Mouse (Mus musculus): ENCODE measurements around the gene Asic2. TPM values are rescaled to one million over a fixed set of nuclear protein-coding genes. Genes with fewer than 3 reads are reported as not detected.

Gene Asic2
- polyA plus RNA-seq, 1 experiment, result not detected

- TF ChIP-seq POLR2A (IDR thresholded peaks at IDR 0.05; ENCODE audit: borderline replicate concordance, control insufficient read depth, low read depth, low read length), result no peak
- no peak overlapping the region for H3K4me3 ChIP-seq (replicated peaks; ENCODE audit: control insufficient read depth, low read depth, low read length)
- H3K27ac ChIP-seq (ENCODE audit: control insufficient read depth, insufficient read depth, low read depth, low read length, poor library complexity), result no peak overlapping the region
- H3K4me1 ChIP-seq (ENCODE audit: control insufficient read depth, insufficient read depth, low read length), result no peaks in the 10 kb centered on the region
- 75% methylated on average over 3 of the region's 3 CpGs for WGBS
Observed at GRCm38 (mm10) chr11:81419112-81419511, 549.1 kb downstream of the Asic2 start.

DNA sequence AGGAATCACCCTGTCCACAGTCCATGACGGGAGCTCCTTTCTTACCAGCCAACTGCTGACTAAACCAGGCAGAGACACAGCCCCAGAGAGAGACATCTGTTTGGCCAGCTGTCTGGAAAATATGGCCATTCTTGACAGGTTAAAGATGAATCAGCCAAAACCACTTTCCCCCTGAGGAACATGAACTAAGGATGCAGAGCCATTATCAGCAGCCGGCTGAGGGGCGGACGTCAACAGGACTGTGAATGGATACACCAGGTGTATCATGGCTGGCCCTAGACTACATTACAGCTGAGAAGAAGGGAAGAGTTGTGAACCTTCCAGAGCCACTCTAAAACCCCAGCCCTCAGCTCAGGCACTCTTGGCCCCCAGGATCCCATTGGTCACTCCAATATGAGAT, 550.2 kb downstream of the Asic2 start:
- TF ChIP-seq POLR2A (IDR thresholded peaks at IDR 0.05; ENCODE audit: borderline replicate concordance, control insufficient read depth, low read depth, low read length), result no peak
- no peak for TF ChIP-seq CTCF (IDR thresholded peaks at IDR 0.05; ENCODE audit: control insufficient read depth, insufficient read depth, low read length)

GRCm38 (mm10) chr11:81416319-81416718, 551.9 kb downstream of the Asic2 start:
- Histone ChIP-seq H3K4me3 (replicated peaks; ENCODE audit: control insufficient read depth, low read depth, low read length) (no peak overlapping the region), H3K4me1 (ENCODE audit: control insufficient read depth, insufficient read depth, low read length) (no peaks in the 10 kb centered on the region), H3K27ac (ENCODE audit: control insufficient read depth, insufficient read depth, low read depth, low read length, poor library complexity) (no peak overlapping the region)
- no peak for TF ChIP-seq CTCF (IDR thresholded peaks at IDR 0.05; ENCODE audit: control insufficient read depth, insufficient read depth, low read length)
- TF ChIP-seq POLR2A (IDR thresholded peaks at IDR 0.05; ENCODE audit: borderline replicate concordance, control insufficient read depth, low read depth, low read length), result no peak
- WGBS, result 80% methylated on average over 6 of the region's 6 CpGs

More for the DNA sequence above, 550.2 kb downstream of the Asic2 start:
- H3K4me1 ChIP-seq (ENCODE audit: control insufficient read depth, insufficient read depth, low read length), result no peaks in the 10 kb centered on the region
- H3K4me3 ChIP-seq (replicated peaks; ENCODE audit: control insufficient read depth, low read depth, low read length), result no peak overlapping the region
- 93% methylated on average over 4 of the region's 4 CpGs for WGBS
- H3K27ac ChIP-seq (ENCODE audit: control insufficient read depth, insufficient read depth, low read depth, low read length, poor library complexity), result no peak overlapping the region

- no peaks in the 10 kb centered on the region for H3K4me1 ChIP-seq (ENCODE audit: control insufficient read depth, insufficient read depth, low read length)
- 17% methylated on average over 2 of the region's 2 CpGs for WGBS
- TF ChIP-seq CTCF (IDR thresholded peaks at IDR 0.05; ENCODE audit: control insufficient read depth, insufficient read depth, low read length), result no peak
- no peak for TF ChIP-seq POLR2A (IDR thresholded peaks at IDR 0.05; ENCODE audit: borderline replicate concordance, control insufficient read depth, low read depth, low read length)
- H3K4me3 ChIP-seq (replicated peaks; ENCODE audit: control insufficient read depth, low read depth, low read length), result no peak overlapping the region
- no peak overlapping the region for H3K27ac ChIP-seq (ENCODE audit: control insufficient read depth, insufficient read depth, low read depth, low read length, poor library complexity)
Observed at GRCm38 (mm10) chr11:81414596-81414995, 553.7 kb downstream of the Asic2 start.

- no peak overlapping the region for H3K27ac ChIP-seq (ENCODE audit: control insufficient read depth, insufficient read depth, low read depth, low read length, poor library complexity)
- H3K4me3 ChIP-seq (replicated peaks; ENCODE audit: control insufficient read depth, low read depth, low read length), result no peak overlapping the region
- WGBS, result under 1% methylated on average over 4 of the region's 4 CpGs
- no peak for TF ChIP-seq CTCF (IDR thresholded peaks at IDR 0.05; ENCODE audit: control insufficient read depth, insufficient read depth, low read length)
- TF ChIP-seq POLR2A (IDR thresholded peaks at IDR 0.05; ENCODE audit: borderline replicate concordance, control insufficient read depth, low read depth, low read length), result no peak
- H3K4me1 ChIP-seq (ENCODE audit: control insufficient read depth, insufficient read depth, low read length), result no peaks in the 10 kb centered on the region
Observed at GRCm38 (mm10) chr11:81411251-81411650, 557.0 kb downstream of the Asic2 start.

GRCm38 (mm10) chr11:81405951-81406350, 562.3 kb downstream of the Asic2 start:
- WGBS, result 74% methylated on average over 2 of the region's 2 CpGs
- TF ChIP-seq POLR2A (IDR thresholded peaks at IDR 0.05; ENCODE audit: borderline replicate concordance, control insufficient read depth, low read depth, low read length), result no peak
- no peak for TF ChIP-seq CTCF (IDR thresholded peaks at IDR 0.05; ENCODE audit: control insufficient read depth, insufficient read depth, low read length)

GRCm38 (mm10) chr11:81402263-81402662, 566.0 kb downstream of the Asic2 start:
- Histone ChIP-seq H3K27ac (ENCODE audit: control insufficient read depth, insufficient read depth, low read depth, low read length, poor library complexity) (no peak overlapping the region), H3K4me1 (ENCODE audit: control insufficient read depth, insufficient read depth, low read length) (no peaks in the 10 kb centered on the region), H3K4me3 (replicated peaks; ENCODE audit: control insufficient read depth, low read depth, low read length) (no peak overlapping the region)
- TF ChIP-seq POLR2A (IDR thresholded peaks at IDR 0.05; ENCODE audit: borderline replicate concordance, control insufficient read depth, low read depth, low read length) (no peak), CTCF (IDR thresholded peaks at IDR 0.05; ENCODE audit: control insufficient read depth, insufficient read depth, low read length) (no peak)
- WGBS, result 79% methylated on average over 8 of the region's 8 CpGs

More at GRCm38 (mm10) chr11:81405951-81406350, 562.3 kb downstream of the Asic2 start:
- H3K4me1 ChIP-seq (ENCODE audit: control insufficient read depth, insufficient read depth, low read length), result no peaks in the 10 kb centered on the region
- no peak overlapping the region for H3K27ac ChIP-seq (ENCODE audit: control insufficient read depth, insufficient read depth, low read depth, low read length, poor library complexity)
- H3K4me3 ChIP-seq (replicated peaks; ENCODE audit: control insufficient read depth, low read depth, low read length), result no peak overlapping the region

GRCm38 (mm10) chr11:81392855-81393254, 575.4 kb downstream of the Asic2 start:
- 67% methylated on average over 9 of the region's 9 CpGs for WGBS
- Histone ChIP-seq H3K4me3 (replicated peaks; ENCODE audit: control insufficient read depth, low read depth, low read length) (no peak overlapping the region), H3K27ac (ENCODE audit: control insufficient read depth, insufficient read depth, low read depth, low read length, poor library complexity) (no peak overlapping the region), H3K4me1 (ENCODE audit: control insufficient read depth, insufficient read depth, low read length) (no peaks in the 10 kb centered on the region)
- TF ChIP-seq CTCF (IDR thresholded peaks at IDR 0.05; ENCODE audit: control insufficient read depth, insufficient read depth, low read length), result no peak
- no peak for TF ChIP-seq POLR2A (IDR thresholded peaks at IDR 0.05; ENCODE audit: borderline replicate concordance, control insufficient read depth, low read depth, low read length)

GRCm38 (mm10) chr11:81386185-81386584, 582.1 kb downstream of the Asic2 start:
- Histone ChIP-seq H3K4me1 (ENCODE audit: control insufficient read depth, insufficient read depth, low read length) (no peaks in the 10 kb centered on the region), H3K27ac (ENCODE audit: control insufficient read depth, insufficient read depth, low read depth, low read length, poor library complexity) (no peak overlapping the region), H3K4me3 (replicated peaks; ENCODE audit: control insufficient read depth, low read depth, low read length) (no peak overlapping the region)
- TF ChIP-seq POLR2A (IDR thresholded peaks at IDR 0.05; ENCODE audit: borderline replicate concordance, control insufficient read depth, low read depth, low read length) (no peak), CTCF (IDR thresholded peaks at IDR 0.05; ENCODE audit: control insufficient read depth, insufficient read depth, low read length) (no peak)
- 71% methylated on average over 2 of the region's 2 CpGs for WGBS
